Mouse (Mus musculus) ES-Bruce4 (cell line): ENCODE data around the gene Foxf1.

Source experiments
- CTCF ChIP-seq: IDR thresholded peaks from one replicate; pipeline ENCODE4 v1.8.1; 2011; ENCODE audit warnings: low read depth, low read length
- EP300 ChIP-seq: IDR thresholded peaks from 2 replicates; pipeline ENCODE4 v1.6.1; 2011; ENCODE audit warnings: low read depth, low read length; ENCODE audit not compliant: insufficient read depth
- POLR2A ChIP-seq: IDR thresholded peaks from one replicate; pipeline ENCODE4 v1.8.1; 2011; ENCODE audit warnings: low read length; ENCODE audit not compliant: insufficient read depth

- TF ChIP-seq CTCF, result no peak
- no peak for TF ChIP-seq EP300
- TF ChIP-seq POLR2A, result no peak
These were observed 38.2 kb downstream of the Foxf1 start for GRCm38 (mm10) chr8:121122368-121122767.
